Mouse (Mus musculus) testis, adult 2 months (tissue): ENCODE data around the gene Cep63.

ENCODE experiments used
- CTCF ChIP-seq: fragments of 200-500 bp; IDR thresholded peaks from 2 replicates; pipeline ENCODE4 v1.5.1; 2012; ENCODE audit warnings: low read depth, mild to moderate bottlenecking, inconsistent platforms, low read length, moderate library complexity; ENCODE audit not compliant: control insufficient read depth, insufficient read depth, insufficient replicate concordance
- POLR2A ChIP-seq: fragments of 200-500 bp; IDR thresholded peaks from 2 replicates; pipeline ENCODE4 v1.6.1; 2012; ENCODE audit warnings: low read depth, mild to moderate bottlenecking, inconsistent platforms, low read length, moderate library complexity; ENCODE audit not compliant: control insufficient read depth

DNA sequence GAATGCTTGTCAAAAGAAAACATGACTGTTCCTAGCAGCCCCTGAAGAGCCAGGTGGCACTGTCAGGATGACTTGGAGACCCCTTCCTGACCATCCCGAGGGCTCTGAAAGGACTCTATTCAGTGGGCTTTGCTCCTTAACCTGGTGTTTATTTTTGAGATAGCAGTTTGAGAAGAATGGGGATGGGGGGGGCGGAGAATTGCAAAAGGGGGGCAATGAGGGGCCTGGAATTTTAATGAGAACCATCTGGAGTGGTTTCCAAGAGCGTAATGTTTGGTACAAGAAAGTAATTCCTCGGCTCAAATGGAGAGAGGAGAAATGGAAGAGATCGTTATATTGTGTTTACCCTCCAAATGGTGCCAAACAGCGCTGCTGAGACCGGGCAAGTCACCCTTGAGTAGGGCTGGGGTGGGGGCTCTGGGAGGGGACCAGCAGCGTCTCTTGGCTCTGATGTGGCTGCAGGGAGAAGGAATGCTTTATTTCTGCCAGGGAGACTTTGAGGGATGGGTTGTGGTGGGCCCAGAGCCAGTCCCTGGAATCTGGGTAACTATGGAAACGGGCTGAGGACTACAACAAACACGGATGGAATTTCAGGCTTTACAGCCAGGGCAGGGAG is 17.3 kb upstream of the Cep63 start:
- TF ChIP-seq POLR2A (peak; percentile 71; the same call in 1 of the 2 replicates), CTCF (no peak)
